Mouse (Mus musculus) intestine, embryonic 16.5 days (tissue): ENCODE measurements at regions not wholly inside any gene's neighbourhood (a gene's known extent, or its start where the extent isn't known, plus 50 kb on each side); places are given as distances from the start of the nearest gene placed in this dataset.

Source experiments
- ATAC-seq: fragments of 200-750 bp; cut with Nextera tagmentation; 2 replicates; pipeline ENCODE4 v1.8.0; 2017; ENCODE audit warnings: moderate TSS enrichment, moderate library complexity
- H3K27ac ChIP-seq: fragments of 300-500 bp; sonication (generic); 2 replicates; pipeline ENCODE4 v1.5.1; 2014; ENCODE audit warnings: mild to moderate bottlenecking, low read length
- H3K27me3 ChIP-seq: fragments of 300-500 bp; sonication (generic); replicated peaks from 2 replicates; pipeline ENCODE4 v1.6.1; 2014; ENCODE audit warnings: low read length, control low read depth, mixed read lengths; ENCODE audit not compliant: control insufficient read depth, insufficient read depth
- H3K36me3 ChIP-seq: fragments of 300-500 bp; sonication (generic); 2 replicates; pipeline ENCODE4 v1.6.1; 2014; ENCODE audit warnings: low read length, control low read depth; ENCODE audit not compliant: control insufficient read depth, insufficient read depth
- H3K4me1 ChIP-seq: fragments of 300-500 bp; sonication (generic); 2 replicates; pipeline ENCODE4 v1.6.1; 2014; ENCODE audit warnings: low read length, control low read depth, mixed read lengths; ENCODE audit not compliant: control insufficient read depth, insufficient read depth
- H3K4me2 ChIP-seq: fragments of 300-500 bp; sonication (generic); 2 replicates; pipeline ENCODE4 v1.6.1; 2014; ENCODE audit warnings: low read depth, low read length, control low read depth
- H3K4me3 ChIP-seq: fragments of 300-500 bp; sonication (generic); 2 replicates; pipeline ENCODE4 v1.5.1; 2014; ENCODE audit warnings: mild to moderate bottlenecking, low read length
- H3K9ac ChIP-seq: fragments of 300-500 bp; sonication (generic); 2 replicates; pipeline ENCODE4 v1.6.1; 2014; ENCODE audit warnings: low read depth, low read length
- H3K9me3 ChIP-seq: fragments of 300-500 bp; sonication (generic); 2 replicates; pipeline ENCODE4 v1.6.1; 2016; ENCODE audit warnings: low read length, control low read depth; ENCODE audit not compliant: control insufficient read depth
- WGBS: fragments of 180-500 bp; shearing (Covaris S2); extraction: QIAGEN DNeasy Blood & Tissue Kit; methylation state at CpG from one replicate; pipeline ENCODE4 v1.1.7; 2014; 5-methylcytosine and 5-hydroxymethylcytosine counted together

GRCm38 (mm10) chr12:79975050-79975449, 137.8 kb downstream of the Zfp36l1 start:
- H3K4me1 ChIP-seq: peaks cover 34% of the 10 kb centered on the region
- no peak overlapping the region for H3K4me2 ChIP-seq
- no peaks in the 10 kb centered on the region for H3K36me3 ChIP-seq
- peak overlapping the region; percentile 40; the same call in 1 of the 2 replicates for H3K9ac ChIP-seq
- no peak for ATAC-seq
- H3K27me3 ChIP-seq: no peaks in the 10 kb centered on the region
- H3K9me3 ChIP-seq: no peaks in the 10 kb centered on the region
- H3K4me3 ChIP-seq: no peak overlapping the region
- WGBS: 56% methylated on average over 6 of the region's 6 CpGs
- H3K27ac ChIP-seq: peak overlapping the region; percentile 91

DNA sequence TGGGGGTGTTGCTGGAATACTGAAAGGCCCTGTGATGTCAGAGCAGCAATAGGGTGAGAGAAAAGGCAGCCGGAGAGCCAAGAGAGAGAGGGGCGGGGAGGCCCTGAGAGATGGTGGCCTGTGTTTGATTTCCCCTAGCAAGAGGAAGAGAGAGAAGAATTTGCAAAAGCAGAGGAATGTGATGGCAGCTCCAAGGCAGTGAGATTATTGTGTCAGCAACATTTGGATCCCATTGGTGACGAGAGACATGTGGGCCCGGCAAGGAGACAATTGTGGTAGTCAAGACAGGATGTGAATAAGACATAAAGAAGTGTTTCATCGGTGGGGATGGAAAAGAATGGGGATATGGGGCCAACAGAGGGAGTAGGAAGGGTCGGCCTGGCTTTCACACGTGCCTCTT, 138.3 kb downstream of the Zfp36l1 start:
- 0 out of 2 replicates have a peak, but pooled peaks have one; percentile 21 for ATAC-seq
- WGBS: 46% methylated on average over 7 of the region's 7 CpGs
- 0 out of 2 replicates have a peak overlapping the region, but pooled peaks have one; percentile 40 for H3K9ac ChIP-seq

GRCm38 (mm10) chr12:79973566-79974230, 139.1 kb downstream of the Zfp36l1 start:
- no peaks in the 10 kb centered on the region for H3K27me3 ChIP-seq
- H3K9me3 ChIP-seq: no peaks in the 10 kb centered on the region
- no peak overlapping the region for H3K9ac ChIP-seq
- WGBS: 82% methylated on average over 7 of the region's 7 CpGs
- no peak for ATAC-seq
- peak overlapping the region; percentile 40; the same call in 1 of the 2 replicates for H3K27ac ChIP-seq
- H3K4me1 ChIP-seq: peaks cover 40% of the 10 kb centered on the region
- no peaks in the 10 kb centered on the region for H3K36me3 ChIP-seq
- H3K4me2 ChIP-seq: no peak overlapping the region
- H3K4me3 ChIP-seq: no peak overlapping the region

More for the DNA sequence above, 138.3 kb downstream of the Zfp36l1 start:
- H3K27ac ChIP-seq: peak overlapping the region; percentile 91
- H3K9me3 ChIP-seq: no peaks in the 10 kb centered on the region
- no peaks in the 10 kb centered on the region for H3K27me3 ChIP-seq
- H3K4me3 ChIP-seq: no peak overlapping the region
- peaks cover 39% of the 10 kb centered on the region for H3K4me1 ChIP-seq
- no peak overlapping the region for H3K4me2 ChIP-seq
- no peaks in the 10 kb centered on the region for H3K36me3 ChIP-seq

GRCm38 (mm10) chr12:79970981-79971390, 141.8 kb downstream of the Zfp36l1 start:
- Histone ChIP-seq H3K4me2 (no peak overlapping the region), H3K36me3 (no peaks in the 10 kb centered on the region), H3K9me3 (no peaks in the 10 kb centered on the region), H3K27me3 (no peaks in the 10 kb centered on the region), H3K4me3 (no peak overlapping the region), H3K9ac (peak overlapping the region; percentile 53; the same call in 1 of the 2 replicates), H3K4me1 (peaks cover 48% of the 10 kb centered on the region), H3K27ac (peak overlapping the region; percentile 88)
- 55% methylated on average over 5 of the region's 5 CpGs for WGBS
- ATAC-seq: no peak

GRCm38 (mm10) chr12:79970227-79970901, 142.4 kb downstream of the Zfp36l1 start:
- Histone ChIP-seq H3K9ac (peak overlapping the region; percentile 53), H3K4me3 (no peak overlapping the region), H3K27ac (peak overlapping the region; percentile 88), H3K27me3 (no peaks in the 10 kb centered on the region), H3K4me2 (0 out of 2 replicates have a peak overlapping the region, but pooled peaks have one; percentile 9), H3K9me3 (no peaks in the 10 kb centered on the region), H3K4me1 (peaks cover 51% of the 10 kb centered on the region), H3K36me3 (no peaks in the 10 kb centered on the region)
- WGBS: 33% methylated on average over 13 of the region's 13 CpGs
- peak; percentile 41 for ATAC-seq

DNA sequence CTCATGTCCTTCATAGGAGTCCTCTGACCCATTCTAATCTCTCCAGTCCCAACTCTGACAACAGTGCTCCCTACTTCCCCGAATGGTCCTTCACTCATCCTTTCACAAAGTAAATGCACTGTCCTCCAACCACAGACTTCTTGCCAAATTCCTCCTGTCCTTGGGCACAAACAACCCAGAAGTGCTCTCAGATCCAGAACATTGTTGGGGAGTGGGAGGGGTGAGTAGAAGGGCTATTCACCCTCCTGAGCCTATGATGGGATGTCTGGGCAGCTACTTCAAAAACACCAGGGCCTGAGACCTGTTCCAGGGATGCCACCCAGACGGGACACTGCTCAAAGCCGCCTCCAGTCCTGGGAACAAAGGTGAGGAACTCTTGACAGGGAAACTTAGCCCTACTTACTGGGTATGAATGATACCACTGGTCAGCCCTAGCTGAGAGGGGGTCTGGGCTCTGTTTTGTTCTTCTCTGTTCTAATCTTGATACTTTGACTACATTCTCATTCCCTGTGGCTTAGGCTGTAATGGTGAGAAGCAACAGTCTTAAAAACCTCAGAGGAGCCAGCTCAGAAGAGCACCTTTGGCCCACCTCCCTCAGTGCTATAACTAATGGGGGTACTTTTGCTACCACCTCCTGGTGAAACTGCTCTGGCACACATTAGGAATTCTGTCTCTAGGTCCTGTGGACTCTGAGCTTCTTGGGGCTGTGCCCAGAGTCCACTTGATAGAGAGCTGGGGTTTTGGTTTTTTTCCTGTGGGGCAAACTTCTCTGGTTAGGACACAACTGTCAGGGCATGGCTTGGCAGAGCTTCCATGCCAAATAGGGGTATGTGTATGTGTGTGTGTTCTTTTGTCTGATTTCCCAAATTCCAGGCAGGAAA, 143.2 kb downstream of the Zfp36l1 start:
- 79% methylated on average over 3 of the region's 3 CpGs for WGBS

DNA sequence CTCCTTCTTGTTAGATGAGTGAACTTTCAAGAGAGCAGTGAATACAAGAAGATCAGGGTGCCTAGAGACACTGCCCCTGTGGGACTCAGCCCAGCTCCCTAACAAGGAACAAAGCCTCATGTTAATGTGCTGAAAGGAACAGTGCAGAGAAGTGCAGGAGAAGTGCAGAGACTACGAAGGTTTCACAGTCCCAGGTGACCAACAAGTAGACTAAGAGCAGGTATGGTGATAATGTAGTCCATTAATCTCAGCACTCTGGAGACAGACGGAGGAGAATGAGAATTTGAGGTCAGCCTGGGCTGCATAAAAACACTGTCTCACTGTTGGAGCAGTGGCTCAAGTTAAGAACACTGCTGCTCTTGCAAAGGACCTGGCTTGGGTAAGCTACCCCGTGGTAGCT, 144.1 kb downstream of the Zfp36l1 start:
- H3K4me3 ChIP-seq: no peak overlapping the region
- no peaks in the 10 kb centered on the region for H3K36me3 ChIP-seq
- H3K9ac ChIP-seq: no peak overlapping the region
- no peak overlapping the region for H3K4me2 ChIP-seq
- no peaks in the 10 kb centered on the region for H3K27me3 ChIP-seq
- no peaks in the 10 kb centered on the region for H3K9me3 ChIP-seq
- 64% methylated on average over 3 of the region's 3 CpGs for WGBS
- ATAC-seq: no peak
- H3K4me1 ChIP-seq: peaks cover 49% of the 10 kb centered on the region
- H3K27ac ChIP-seq: no peak overlapping the region

More for the DNA sequence above, 143.2 kb downstream of the Zfp36l1 start:
- H3K27me3 ChIP-seq: no peaks in the 10 kb centered on the region
- peak; percentile 22 for ATAC-seq
- H3K4me3 ChIP-seq: no peak overlapping the region
- H3K9ac ChIP-seq: peak overlapping the region; percentile 53; the same call in 1 of the 2 replicates
- no peaks in the 10 kb centered on the region for H3K36me3 ChIP-seq
- peak overlapping the region; percentile 88 for H3K27ac ChIP-seq
- no peak overlapping the region for H3K4me2 ChIP-seq
- no peaks in the 10 kb centered on the region for H3K9me3 ChIP-seq
- peaks cover 49% of the 10 kb centered on the region for H3K4me1 ChIP-seq

DNA sequence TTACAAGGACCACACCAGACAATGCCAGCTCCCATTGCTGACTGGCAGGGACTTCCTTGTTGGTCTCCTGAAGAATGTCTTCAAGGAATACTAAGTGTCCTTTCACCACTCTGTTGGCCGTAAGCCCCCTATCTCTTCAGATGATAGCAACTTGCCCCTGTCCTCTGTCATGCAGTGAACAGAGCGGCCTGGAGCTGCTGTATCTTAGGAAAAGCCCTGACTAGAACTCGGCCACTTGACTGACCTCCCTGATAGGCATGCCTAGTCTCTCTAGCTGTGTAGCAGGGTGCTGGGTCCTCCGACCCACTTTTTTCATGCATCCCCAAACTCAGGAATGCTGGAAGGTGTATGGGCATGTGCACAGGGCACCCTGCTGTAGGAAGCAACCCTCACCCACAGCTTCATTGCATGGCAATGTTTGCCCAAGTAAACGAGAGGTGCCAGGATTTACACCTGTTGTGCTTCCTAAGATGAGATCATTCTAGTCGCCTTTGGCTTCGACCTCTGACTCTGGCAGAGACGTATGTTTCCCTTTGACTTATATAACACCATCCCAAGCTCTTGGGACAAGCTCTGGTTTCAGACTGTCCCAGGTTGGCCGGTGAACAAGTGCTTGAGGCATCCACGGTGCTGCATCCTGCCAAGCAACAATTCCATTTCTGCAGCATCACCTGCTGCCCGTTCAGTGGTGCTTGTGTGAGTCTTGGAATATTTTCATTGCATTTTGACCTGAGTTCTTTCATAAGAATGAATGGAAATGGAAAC, 145.1 kb downstream of the Zfp36l1 start:
- H3K27ac ChIP-seq: 0 out of 2 replicates have a peak overlapping the region, but pooled peaks have one; percentile 32
- H3K4me2 ChIP-seq: no peak overlapping the region
- 83% methylated on average over 11 of the region's 11 CpGs for WGBS
- no peak overlapping the region for H3K4me3 ChIP-seq
- H3K9me3 ChIP-seq: no peaks in the 10 kb centered on the region
- H3K4me1 ChIP-seq: peaks cover 58% of the 10 kb centered on the region
- H3K27me3 ChIP-seq: no peaks in the 10 kb centered on the region
- H3K36me3 ChIP-seq: no peaks in the 10 kb centered on the region
- H3K9ac ChIP-seq: no peak overlapping the region
- ATAC-seq: no peak
